Mouse (Mus musculus) layer of hippocampus, adult 2 months (tissue): ENCODE results near the gene Lta. TPM values are rescaled to one million over a fixed set of nuclear protein-coding genes. Genes with fewer than 3 reads are reported as not detected.

ENCODE experiments used
- DNase-seq, 2 experiments: peaks; one replicate each; pipeline ENCODE4 v3.0.0; 2022; ENCODE audit warnings: low spot score in 2 of 2
- H3K27ac ChIP-seq: fragments of 200-600 bp; 2 replicates; pipeline ENCODE4 v1.8.1; 2022
- H3K4me3 ChIP-seq: fragments of 200-600 bp; 2 replicates; pipeline ENCODE4 v1.8.1; 2022; ENCODE audit warnings: mild to moderate bottlenecking
- CTCF ChIP-seq: fragments of 200-600 bp; conservative IDR thresholded peaks from 2 replicates; pipeline ENCODE4 v1.8.1; 2022; ENCODE audit warnings: antibody characterized with exemption, mild to moderate bottlenecking, moderate library complexity
- total RNA-seq, 2 experiments: library from RNA; stranded (reverse); gene quantifications; 2 replicates each; pipeline ENCODE4 v1.2.3; 2021

Lta gene
- total RNA-seq, 2 experiments from 2014 or later = 0.54 to 0.59 TPM

DNA sequence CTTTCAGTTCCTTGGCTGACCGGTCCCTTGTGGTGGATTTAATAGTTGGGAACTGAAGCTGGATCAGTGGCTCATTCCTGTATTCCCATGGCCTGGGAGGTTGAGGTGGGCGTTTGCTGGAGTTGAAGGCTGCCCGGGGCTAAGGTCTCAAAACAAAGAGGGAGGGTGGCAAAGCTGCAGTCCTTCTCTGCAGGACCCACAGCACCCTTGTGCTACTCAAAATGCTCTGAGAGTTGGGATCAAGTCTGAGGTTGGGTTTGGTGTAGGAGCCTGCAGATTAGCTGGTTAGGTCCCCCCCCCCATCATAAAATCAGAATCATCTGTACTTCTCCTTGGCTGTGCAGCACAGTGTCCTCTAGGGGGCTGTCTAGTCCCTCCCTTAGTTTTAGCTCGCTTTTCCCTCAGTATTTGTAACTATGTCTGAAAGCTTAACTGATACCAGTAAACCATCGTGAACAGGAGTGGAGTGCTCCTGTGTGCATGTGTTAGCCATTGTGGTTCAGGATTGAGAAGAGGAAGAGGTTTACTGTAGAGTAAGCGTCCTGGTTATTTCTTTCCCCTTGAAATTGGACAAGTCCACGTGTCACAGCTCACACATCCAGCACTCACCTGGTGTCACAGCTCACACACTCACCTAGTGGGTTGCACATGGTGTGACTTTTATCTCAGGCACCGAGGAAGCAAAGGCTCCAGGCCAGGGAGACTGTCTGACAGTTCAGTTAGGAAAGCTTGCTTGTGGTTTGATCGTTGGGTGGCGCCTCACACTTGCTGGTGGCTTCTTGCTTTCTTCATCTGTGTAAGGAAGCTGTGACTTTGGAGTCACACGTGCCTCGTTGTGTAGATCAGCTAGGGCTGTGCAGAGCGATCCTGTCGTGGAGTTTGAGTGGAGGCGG, 40.8 kb upstream of the Lta start:
- H3K4me3 ChIP-seq = no peak overlapping the region
- peak; percentile 78 for TF ChIP-seq CTCF
- H3K27ac ChIP-seq = no peak overlapping the region
- DNase-seq = no peak

DNA sequence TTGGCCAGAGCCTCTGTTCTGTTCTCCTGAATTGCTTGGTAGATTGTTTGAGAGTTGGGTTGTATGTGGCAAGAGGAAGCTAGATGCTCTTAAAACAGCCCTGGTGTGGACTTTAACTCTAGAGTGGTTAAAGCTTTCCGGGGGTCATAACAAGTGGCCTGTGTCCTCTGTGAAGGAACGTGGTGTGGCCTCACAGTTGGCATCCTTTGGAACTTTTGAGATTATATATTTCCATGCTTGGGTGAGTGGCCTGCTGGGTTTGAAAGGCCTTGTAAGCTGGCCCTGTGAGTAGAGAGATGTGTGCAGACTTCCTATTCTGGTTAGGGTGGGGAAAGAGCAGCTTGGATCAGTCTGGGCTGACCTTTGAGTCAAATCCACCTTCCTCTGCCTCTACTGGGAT, 39.8 kb upstream of the Lta start:
- no peak for TF ChIP-seq CTCF
- Histone ChIP-seq H3K4me3 (no peak overlapping the region), H3K27ac (no peak overlapping the region)
- DNase-seq = no peak

DNA sequence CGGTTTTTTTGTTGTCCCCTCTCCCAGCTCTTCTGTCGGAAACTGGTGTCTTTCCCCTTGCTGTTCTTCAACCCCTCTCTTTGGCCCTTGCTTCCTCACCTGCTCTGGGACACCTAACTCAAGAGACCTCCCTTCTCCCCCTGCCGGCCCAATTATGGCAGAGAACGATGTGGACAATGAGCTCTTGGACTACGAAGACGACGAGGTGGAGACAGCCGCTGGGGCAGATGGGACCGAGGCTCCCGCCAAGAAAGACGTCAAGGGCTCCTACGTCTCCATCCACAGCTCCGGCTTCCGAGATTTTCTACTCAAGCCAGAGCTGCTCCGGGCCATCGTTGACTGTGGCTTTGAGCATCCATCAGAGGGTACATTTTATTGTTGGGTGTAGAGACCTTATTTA, 37.9 kb upstream of the Lta start:
- H3K27ac ChIP-seq = peak overlapping the region; percentile 100
- TF ChIP-seq CTCF = 0 out of 2 replicates have a peak, but pooled peaks have one; percentile 2
- peak in 1 of 2 experiments; percentile 54 for DNase-seq
- peak overlapping the region; percentile 95 for H3K4me3 ChIP-seq

DNA sequence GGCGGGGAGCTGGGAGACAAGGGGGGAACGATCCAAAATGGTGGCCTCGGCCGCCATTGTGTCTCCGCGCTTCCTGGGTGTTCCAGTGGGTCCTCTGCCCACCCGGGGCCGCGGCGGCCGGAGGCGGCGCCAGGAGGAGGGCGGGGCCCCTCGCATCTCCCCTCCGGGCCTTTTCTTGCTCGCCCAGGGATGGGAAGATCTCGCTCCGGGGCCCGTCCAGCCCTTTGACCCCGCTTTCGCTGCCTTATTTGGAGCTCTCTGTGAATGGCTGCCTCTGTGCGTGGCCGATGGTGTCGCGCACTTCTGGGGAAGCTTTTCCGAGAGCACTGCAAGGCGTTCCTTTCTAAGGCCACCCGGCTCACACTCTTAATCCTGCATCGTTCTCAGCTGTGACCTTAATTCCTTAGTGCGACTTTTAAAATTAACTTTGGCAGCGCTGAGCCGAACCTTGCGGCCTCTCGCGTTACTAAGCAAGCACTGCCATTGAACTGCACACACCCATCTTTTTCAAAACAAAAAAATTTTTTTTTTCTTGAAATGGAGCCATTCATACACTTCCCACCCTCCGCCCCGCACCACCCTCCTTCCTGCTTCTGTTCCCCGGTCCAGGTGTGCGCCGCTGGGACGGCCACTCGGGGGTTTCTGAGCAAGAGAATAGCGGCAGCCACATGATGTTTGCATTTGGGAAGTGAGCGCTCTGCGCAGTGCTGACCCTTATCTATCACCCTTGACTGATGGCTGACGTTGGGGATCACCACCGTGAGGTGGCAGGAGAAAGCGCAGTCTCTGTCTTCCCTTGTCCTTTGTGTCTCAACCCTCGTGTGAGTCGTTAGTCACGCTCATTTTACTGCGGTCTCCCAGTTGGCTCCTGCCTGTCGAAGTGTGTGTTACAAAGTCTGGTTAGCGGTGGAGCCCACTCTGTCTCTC, 37.1 kb upstream of the Lta start:
- H3K4me3 ChIP-seq = peak overlapping the region; percentile 95
- peak; percentile 61 to 68 for DNase-seq
- H3K27ac ChIP-seq = peak overlapping the region; percentile 100
- 0 out of 2 replicates have a peak, but pooled peaks have one; percentile 25 for TF ChIP-seq CTCF

DNA sequence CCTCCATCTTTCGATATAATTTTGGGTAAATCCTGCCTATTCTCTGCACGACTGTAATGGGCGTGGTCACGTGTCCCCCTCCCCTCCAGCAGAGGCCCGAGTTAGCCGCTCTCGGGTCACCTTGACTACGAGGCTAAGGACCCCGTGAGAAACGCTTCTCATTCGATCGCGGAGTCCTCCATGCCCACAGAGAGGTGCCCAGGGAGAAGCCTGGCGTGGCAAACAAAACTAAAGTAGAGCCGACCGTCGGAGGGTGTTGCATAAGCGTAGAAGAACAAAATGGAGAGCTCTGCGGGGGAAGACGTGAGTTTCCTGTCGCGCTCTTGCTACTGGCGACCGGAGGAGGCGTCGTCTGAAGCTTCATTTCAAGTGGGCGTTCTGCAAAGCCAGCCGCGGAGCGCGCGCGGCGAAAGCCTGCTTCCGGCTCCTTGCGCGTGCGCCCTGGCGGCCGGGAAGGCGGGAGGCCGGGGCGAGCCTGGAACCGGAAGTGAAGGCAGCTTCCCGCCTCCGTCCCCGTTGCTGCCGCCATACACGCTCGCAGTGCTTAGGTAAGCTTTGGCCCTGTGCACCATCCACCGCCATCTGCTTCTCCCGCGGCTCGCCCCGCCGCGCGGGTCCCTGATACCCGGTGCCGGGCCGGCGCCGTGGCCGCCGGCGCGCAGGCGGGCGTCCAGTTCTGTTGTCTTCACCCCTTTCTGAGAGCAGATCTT, 36.3 kb upstream of the Lta start, which contains the start of gene Ddx39b:
Gene Ddx39b (plus strand): TSS at position 442 of the 710 bp plus-strand sequence.
- DNase-seq = peak; percentile 95
- Histone ChIP-seq H3K4me3 (peak within 1 kb of the TSS; percentile 95), H3K27ac (peak within 1 kb of the TSS; percentile 100)
- TF ChIP-seq CTCF = peak; percentile 46

DNA sequence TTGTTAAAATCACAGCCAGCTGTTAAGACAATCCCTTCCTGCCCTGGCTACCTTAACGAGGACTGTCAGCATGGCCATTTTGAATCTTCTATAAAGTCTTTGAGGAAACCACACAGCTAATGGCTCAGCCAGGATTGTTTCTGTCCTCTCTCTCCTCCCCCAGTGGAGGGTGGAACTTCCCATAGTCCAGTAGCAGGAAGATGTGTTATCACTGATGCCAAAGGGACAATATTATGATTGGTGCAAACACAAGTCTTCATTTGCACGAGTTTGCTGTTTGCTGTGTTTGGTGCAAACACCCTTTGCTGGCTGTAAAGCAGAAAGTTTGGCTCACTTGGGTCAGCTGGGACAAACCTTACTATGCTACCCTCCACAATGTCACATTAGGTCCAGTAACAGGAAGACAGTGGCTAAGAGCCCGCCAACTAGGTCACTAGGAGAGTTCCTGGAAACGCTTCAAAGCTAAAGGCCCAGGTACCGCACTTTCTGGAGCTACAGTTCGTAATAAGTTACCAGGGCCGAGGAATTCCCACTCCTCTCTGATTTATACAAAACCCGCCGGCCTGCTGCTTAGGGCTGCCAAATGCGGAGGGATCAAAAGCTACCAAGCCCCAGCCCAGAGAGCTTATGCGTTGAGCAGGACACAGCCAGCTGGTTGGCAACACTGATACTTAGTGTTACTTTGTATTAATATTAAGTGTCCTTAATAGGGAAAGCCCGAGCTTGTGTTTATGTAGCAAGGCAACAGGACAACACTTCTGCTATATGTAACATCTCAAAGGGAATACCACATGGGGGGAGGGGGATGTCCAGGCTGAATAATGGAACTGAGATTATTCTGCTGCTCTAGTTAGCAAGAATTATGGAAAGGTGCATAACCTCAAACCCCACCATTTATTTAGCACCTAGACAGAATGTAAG, 35.5 kb upstream of the Lta start:
- no peak for TF ChIP-seq CTCF
- Histone ChIP-seq H3K27ac (peak overlapping the region; percentile 100), H3K4me3 (peak overlapping the region; percentile 95)
- no peak for DNase-seq

DNA sequence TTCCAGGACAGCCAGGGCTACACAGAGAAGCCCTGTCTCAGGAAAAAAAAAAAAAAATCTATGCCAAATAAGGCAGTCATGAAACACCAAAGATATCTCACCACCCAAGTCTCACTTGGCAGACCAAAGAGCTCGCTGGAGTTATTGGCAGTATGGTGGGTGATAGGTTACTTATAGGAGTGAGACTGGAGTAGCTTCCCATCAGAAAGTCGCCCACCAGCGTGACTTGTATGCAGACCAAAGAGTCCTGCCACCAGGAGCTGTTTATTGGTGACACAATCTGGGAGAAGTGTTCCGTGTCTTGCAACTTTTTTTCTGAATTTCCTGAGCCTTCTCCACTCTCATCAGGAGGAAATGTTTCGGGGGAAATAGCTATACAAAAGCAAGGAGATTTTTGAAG, 34.5 kb upstream of the Lta start:
- no peak overlapping the region for H3K4me3 ChIP-seq
- DNase-seq = no peak
- TF ChIP-seq CTCF = no peak
- H3K27ac ChIP-seq = peak overlapping the region; percentile 100; the same call in 1 of the 2 replicates

DNA sequence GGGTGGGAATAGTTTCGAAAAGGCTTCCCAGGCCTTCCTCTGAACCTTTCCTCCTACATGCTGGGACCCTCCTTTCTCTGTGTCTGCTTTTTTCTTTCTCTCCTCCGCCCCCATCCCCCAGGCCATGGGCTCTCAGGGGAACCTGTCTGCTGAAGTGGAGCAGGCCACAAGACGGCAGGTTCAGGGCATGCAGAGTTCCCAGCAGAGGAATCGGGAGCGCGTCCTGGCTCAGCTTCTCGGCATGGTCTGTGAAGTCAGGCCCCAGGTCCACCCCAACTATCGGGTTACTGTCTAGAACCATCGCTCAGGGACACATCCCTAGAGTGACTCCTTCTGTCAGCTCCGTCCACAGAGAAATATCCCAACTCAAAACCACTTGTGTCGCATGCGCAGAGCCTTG, 32.4 kb upstream of the Lta start:
- no peak for DNase-seq
- Histone ChIP-seq H3K27ac (peak overlapping the region; percentile 93), H3K4me3 (peak overlapping the region; percentile 78)
- no peak for TF ChIP-seq CTCF

DNA sequence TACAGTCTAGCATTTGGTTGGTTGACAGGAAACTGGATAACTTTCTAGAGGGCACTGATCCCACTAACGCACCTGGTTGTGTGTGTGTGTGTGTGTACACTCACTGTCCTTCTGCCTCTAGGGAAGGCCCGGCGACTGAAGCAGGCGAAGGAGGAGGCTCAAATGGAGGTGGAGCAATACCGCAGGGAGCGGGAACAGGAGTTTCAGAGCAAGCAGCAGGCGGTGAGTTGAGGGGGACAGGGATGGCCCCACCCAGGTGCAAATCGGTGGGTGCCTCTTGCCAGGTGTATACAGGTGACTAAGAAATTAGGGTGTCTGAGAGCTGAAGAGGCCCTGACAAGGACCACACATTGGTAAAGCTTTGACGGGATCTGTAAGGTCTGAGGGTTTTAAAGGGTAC, 31.8 kb upstream of the Lta start:
- DNase-seq = no peak
- no peak for TF ChIP-seq CTCF
- peak overlapping the region; percentile 93 for H3K27ac ChIP-seq

DNA sequence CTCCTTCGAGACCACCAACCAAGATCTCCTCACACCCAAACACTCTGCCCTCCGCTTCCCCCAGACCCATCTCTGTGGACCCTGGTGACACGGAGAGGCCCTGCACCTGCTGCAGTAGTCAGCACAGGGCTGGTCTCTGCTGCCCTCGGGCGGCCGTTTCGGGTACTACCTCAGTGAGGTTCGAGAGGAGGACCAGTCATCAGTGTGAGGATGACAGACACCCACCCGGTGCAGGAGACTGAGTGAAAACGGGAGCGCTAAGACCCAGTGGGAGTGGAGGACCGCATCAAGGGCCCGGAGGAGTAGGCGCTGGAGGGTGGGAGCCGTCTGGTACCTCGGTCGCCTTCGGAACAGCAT, 31.2 kb upstream of the Lta start:
- Histone ChIP-seq H3K27ac (peak overlapping the region; percentile 93), H3K4me3 (peak overlapping the region; percentile 78)
- TF ChIP-seq CTCF = peak; percentile 100
- peak; percentile 99 to 100 for DNase-seq

More for the DNA sequence above, 31.8 kb upstream of the Lta start:
- H3K4me3 ChIP-seq = peak overlapping the region; percentile 78

DNA sequence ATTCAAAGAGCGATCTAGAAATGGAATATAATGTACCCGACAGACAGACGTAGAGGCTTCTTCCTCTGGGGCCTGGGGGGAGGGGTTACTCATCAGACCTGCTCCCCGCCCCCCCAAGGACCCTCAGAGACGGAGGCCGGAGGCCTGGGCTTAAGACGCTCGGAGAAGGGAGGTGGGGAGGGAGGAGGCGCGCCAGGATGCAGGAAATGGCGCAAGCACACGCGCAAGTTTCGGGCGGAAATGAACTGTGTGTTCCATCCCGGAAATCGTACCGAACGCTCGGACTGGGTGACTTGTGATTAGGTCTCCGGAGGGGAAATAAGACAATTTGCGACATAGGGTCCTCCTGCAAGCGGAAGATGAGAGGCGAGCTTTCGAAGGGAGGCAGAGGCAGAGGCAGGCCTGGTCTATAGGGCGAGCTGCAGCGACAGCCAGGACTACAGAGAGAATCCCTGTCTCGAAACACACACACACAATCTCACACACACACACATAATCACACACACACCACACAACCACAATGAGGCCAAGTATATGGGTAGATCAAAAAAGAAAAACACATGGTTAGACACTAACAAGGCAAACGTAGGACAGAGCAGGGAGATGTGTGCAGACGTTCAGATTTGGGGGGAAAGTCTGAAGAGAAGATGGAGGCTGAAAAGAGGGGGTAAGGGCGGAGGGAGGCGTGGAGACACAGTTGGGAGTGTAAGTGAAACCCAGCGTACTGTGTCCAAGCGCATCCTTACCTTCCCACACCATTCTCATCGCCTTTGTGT, 30.7 kb upstream of the Lta start, which contains the start of gene Nfkbil1:
Gene Nfkbil1 (minus strand): TSS at position 179 of the 776 bp plus-strand sequence.
- DNase-seq = peak; percentile 91 to 95
- peak within 1 kb of the TSS; percentile 93 for H3K27ac ChIP-seq
- H3K4me3 ChIP-seq = peak within 1 kb of the TSS; percentile 78
- TF ChIP-seq CTCF = 0 out of 2 replicates have a peak, but pooled peaks have one; percentile 0
